Mouse (Mus musculus): ENCODE data around the gene Tgm2.

GRCm38 (mm10) chr2:158178696-158179369, 32.6 kb upstream of the Tgm2 start:
- TF ChIP-seq CTCF (IDR thresholded peaks at IDR 0.05; ENCODE audit: insufficient read depth, low read length) (no peak), POLR2A (IDR thresholded peaks at IDR 0.05; ENCODE audit: borderline replicate concordance, extremely low read depth, low read depth, low read length) (peak; percentile 56; the same call in 1 of the 2 replicates)

All from lung, adult 2 months (tissue).